Mouse (Mus musculus): Measurements from ENCODE around the gene Dusp8. TPM values are rescaled to one million over a fixed set of nuclear protein-coding genes. Genes with fewer than 3 reads are reported as not detected.

Gene Dusp8
- polyA plus RNA-seq, 2 experiments: 3.5 to 4.1 TPM

DNA sequence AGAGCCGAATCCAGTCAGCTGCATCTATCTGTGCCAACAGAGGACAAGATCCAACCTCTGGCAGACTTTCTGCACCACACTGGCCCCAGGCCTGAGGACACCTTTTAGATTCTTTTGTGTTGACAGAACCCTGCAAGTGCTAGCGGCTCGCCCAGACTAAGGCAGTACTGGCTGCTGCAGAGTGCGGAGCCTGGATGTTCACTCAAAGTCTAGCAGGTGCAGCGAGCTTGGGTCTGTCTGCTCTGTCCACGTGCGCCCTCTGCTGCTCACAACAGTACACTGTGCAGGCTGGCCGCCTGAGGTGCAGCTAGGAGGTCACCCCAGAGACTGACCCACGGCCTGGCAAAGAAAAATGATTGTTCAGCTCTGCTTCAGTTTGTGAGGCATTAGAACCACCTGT lies 2.1 kb upstream of the Dusp8 start:
- ATAC-seq (ENCODE audit: low FRiP score, low read depth) (peak; percentile 31; the same call in 1 of the 2 replicates), DNase-seq (ENCODE audit: low spot score) (peak; percentile 72)

DNA sequence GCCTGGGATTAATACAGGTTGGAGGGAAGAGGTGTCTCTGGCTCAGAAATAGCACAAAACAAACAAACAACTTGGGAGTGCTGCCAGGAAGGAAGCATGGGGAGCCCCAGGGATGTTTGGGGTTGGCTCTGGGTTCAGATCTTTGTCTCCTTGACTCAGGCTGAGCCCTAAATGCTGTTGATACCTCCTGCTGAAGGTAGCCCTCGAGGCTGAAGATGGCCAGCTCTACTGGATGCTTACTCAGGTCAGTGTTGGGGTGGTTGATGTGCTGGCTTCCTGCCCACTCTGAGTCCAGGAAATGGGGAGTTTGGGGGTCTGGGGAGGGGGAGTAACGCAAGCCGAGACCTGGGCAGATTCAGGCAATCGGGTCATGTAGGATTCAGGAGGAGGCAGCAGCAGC lies 1.1 kb upstream of the Dusp8 start:
- Histone ChIP-seq H3K27ac (replicated peaks; ENCODE audit: low read depth, low read length) (no peak overlapping the region), H3K4me1 (ENCODE audit: control insufficient read depth, insufficient read depth, low read length) (0 out of 2 replicates have a peak, but pooled peaks cover 12% of the 10 kb centered on the region), H3K36me3 (ENCODE audit: control insufficient read depth, insufficient read depth, low read length) (no peaks in the 10 kb centered on the region), H3K9me3 (ENCODE audit: control insufficient read depth, low read length) (no peaks in the 10 kb centered on the region), H3K27me3 (ENCODE audit: control insufficient read depth, insufficient read depth, low read length) (peaks cover 46% of the 10 kb centered on the region), H3K9ac (ENCODE audit: low read depth, low read length, severe bottlenecking) (no peak overlapping the region), H3K4me2 (replicated peaks; ENCODE audit: low read depth, low read length, severe bottlenecking) (no peak overlapping the region), H3K4me3 (replicated peaks; ENCODE audit: low read length) (no peak overlapping the region)
- 75% methylated on average over 4 of the region's 4 CpGs for WGBS
- DNase-seq (ENCODE audit: low spot score) (no peak), ATAC-seq (ENCODE audit: low FRiP score, low read depth) (no peak)
- no peak for TF ChIP-seq POLR2A (IDR thresholded peaks at IDR 0.05; ENCODE audit: borderline replicate concordance, extremely low read depth, insufficient read depth, insufficient read length)

More for the DNA sequence above, 2.1 kb upstream of the Dusp8 start:
- Histone ChIP-seq H3K27ac (replicated peaks; ENCODE audit: low read depth, low read length) (no peak overlapping the region), H3K27me3 (ENCODE audit: control insufficient read depth, insufficient read depth, low read length) (peaks cover 46% of the 10 kb centered on the region), H3K36me3 (ENCODE audit: control insufficient read depth, insufficient read depth, low read length) (no peaks in the 10 kb centered on the region), H3K4me2 (replicated peaks; ENCODE audit: low read depth, low read length, severe bottlenecking) (no peak overlapping the region), H3K9me3 (ENCODE audit: control insufficient read depth, low read length) (no peaks in the 10 kb centered on the region), H3K4me3 (replicated peaks; ENCODE audit: low read length) (no peak overlapping the region), H3K9ac (ENCODE audit: low read depth, low read length, severe bottlenecking) (no peak overlapping the region), H3K4me1 (ENCODE audit: control insufficient read depth, insufficient read depth, low read length) (0 out of 2 replicates have a peak, but pooled peaks cover 12% of the 10 kb centered on the region)
- TF ChIP-seq POLR2A (IDR thresholded peaks at IDR 0.05; ENCODE audit: borderline replicate concordance, extremely low read depth, insufficient read depth, insufficient read length): no peak
- WGBS: 12% methylated on average over 9 of the region's 9 CpGs

DNA sequence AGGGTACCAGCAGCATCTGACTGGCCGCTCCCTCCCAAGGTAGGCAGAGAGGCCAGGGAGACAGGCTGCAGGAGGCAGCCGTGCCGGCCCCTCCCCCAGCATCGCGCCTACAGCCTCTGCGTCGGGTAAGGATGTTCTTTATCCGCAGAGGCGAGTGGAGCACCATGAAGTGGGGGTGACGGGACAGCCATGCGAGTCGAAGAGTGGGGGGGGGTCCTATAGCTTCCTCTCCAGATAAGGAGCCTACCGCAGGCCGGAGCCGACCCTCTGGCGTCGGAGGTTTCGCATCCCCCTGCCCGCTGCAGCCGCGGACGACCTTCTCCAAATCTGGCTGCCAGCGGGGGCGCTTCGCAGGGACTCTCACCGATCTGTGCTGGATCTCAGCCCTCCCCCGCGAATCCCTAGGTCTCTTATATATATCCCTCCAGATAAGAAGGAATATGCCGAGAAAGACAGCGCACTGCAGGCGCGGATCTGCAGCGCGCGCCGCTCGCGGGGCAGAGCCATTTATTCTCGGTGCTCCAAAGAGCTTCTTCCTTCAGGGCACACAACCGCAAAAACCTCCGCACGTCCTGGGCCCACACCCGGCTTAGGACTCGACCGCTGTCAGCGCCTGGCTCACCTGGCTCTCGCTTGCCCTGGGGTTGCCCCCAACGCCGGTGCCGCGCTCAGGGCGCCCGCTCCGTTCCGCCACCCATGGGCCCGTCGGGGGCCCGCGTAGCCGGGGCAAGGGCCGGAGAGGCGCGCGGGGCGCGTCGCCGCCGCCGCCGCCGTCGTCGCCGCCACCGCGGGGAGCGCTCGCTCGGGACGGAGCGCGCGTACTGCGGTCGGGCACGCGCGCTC lies 1.1 kb downstream of the Dusp8 start:
- Histone ChIP-seq H3K9ac (ENCODE audit: low read depth, low read length, severe bottlenecking) (peak overlapping the region; percentile 68), H3K4me1 (ENCODE audit: control insufficient read depth, insufficient read depth, low read length) (0 out of 2 replicates have a peak, but pooled peaks cover 12% of the 10 kb centered on the region), H3K9me3 (ENCODE audit: control insufficient read depth, low read length) (no peaks in the 10 kb centered on the region), H3K36me3 (ENCODE audit: control insufficient read depth, insufficient read depth, low read length) (no peaks in the 10 kb centered on the region), H3K4me2 (replicated peaks; ENCODE audit: low read depth, low read length, severe bottlenecking) (peak overlapping the region; percentile 91), H3K27ac (replicated peaks; ENCODE audit: low read depth, low read length) (no peak overlapping the region), H3K4me3 (replicated peaks; ENCODE audit: low read length) (peak overlapping the region; percentile 66), H3K27me3 (ENCODE audit: control insufficient read depth, insufficient read depth, low read length) (peaks cover 46% of the 10 kb centered on the region)
- WGBS: 3% methylated on average over 70 of the region's 89 CpGs
- no peak for TF ChIP-seq POLR2A (IDR thresholded peaks at IDR 0.05; ENCODE audit: borderline replicate concordance, extremely low read depth, insufficient read depth, insufficient read length)
- peak; percentile 62 for ATAC-seq (ENCODE audit: low FRiP score, low read depth)
- no peak for DNase-seq (ENCODE audit: low spot score)

DNA sequence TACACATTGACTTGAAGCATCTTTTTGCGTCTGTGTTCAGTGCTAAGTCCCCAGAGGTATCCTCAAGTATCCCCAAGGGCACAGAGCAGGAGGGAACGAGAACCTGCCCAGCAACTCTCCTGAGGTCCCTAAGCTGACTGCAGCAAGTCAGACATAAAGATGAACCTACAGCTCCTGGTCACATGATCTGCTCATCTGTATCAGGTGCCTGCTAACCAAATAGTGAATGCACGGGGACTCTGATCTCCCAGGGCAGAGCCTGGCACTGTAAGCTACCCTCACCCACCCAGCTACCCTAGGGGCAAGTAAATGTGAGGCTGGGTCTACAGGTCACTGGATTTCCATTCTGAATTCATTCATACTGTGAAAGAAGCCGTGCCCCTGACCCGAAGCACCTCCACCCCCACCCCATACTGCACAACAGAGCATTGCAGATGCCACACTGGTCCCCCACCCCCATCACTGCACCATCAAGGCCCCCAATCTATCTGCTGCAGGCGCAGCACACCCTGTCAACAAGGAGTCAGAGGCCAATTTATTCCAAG lies 1.9 kb downstream of the Dusp8 start:
- Histone ChIP-seq H3K4me2 (replicated peaks; ENCODE audit: low read depth, low read length, severe bottlenecking) (peak overlapping the region; percentile 91), H3K4me3 (replicated peaks; ENCODE audit: low read length) (peak overlapping the region; percentile 66), H3K4me1 (ENCODE audit: control insufficient read depth, insufficient read depth, low read length) (peaks cover 17% of the 10 kb centered on the region; the same call in 1 of the 2 replicates), H3K36me3 (ENCODE audit: control insufficient read depth, insufficient read depth, low read length) (no peaks in the 10 kb centered on the region), H3K27me3 (ENCODE audit: control insufficient read depth, insufficient read depth, low read length) (peaks cover 46% of the 10 kb centered on the region), H3K9me3 (ENCODE audit: control insufficient read depth, low read length) (no peaks in the 10 kb centered on the region), H3K9ac (ENCODE audit: low read depth, low read length, severe bottlenecking) (no peak overlapping the region), H3K27ac (replicated peaks; ENCODE audit: low read depth, low read length) (no peak overlapping the region)
- ATAC-seq (ENCODE audit: low FRiP score, low read depth): no peak
- DNase-seq (ENCODE audit: low spot score): no peak
- 32% methylated on average over 6 of the region's 6 CpGs for WGBS
- no peak for TF ChIP-seq POLR2A (IDR thresholded peaks at IDR 0.05; ENCODE audit: borderline replicate concordance, extremely low read depth, insufficient read depth, insufficient read length)

DNA sequence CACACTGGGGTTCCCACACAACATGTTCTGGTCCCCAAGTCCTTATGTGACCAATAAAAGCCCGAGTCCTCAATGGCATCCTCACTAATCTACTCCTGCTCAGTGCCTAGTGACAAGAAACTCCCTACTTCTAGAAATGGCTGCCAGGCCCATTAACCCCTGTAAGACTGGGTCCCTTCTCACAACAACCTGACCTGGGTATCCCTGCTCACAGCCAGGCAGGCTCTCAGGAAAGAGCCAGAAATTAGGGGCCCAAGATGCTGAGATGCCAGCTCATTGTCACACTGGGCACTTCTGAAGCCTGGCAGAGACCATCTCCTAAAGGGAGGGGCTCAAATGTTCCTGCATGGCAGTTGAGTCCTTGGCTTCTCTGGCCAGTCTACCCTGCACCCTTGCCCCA lies 2.7 kb downstream of the Dusp8 start:
- no peak for ATAC-seq (ENCODE audit: low FRiP score, low read depth)
- no peak overlapping the region for H3K4me3 ChIP-seq (replicated peaks; ENCODE audit: low read length)
- H3K27me3 ChIP-seq (ENCODE audit: control insufficient read depth, insufficient read depth, low read length): peaks cover 46% of the 10 kb centered on the region
- H3K36me3 ChIP-seq (ENCODE audit: control insufficient read depth, insufficient read depth, low read length): no peaks in the 10 kb centered on the region
- TF ChIP-seq POLR2A (IDR thresholded peaks at IDR 0.05; ENCODE audit: borderline replicate concordance, extremely low read depth, insufficient read depth, insufficient read length): no peak
- H3K4me2 ChIP-seq (replicated peaks; ENCODE audit: low read depth, low read length, severe bottlenecking): 0 out of 2 replicates have a peak overlapping the region, but pooled peaks have one; percentile 3
- H3K9ac ChIP-seq (ENCODE audit: low read depth, low read length, severe bottlenecking): no peak overlapping the region
- no peak for DNase-seq (ENCODE audit: low spot score)
- H3K27ac ChIP-seq (replicated peaks; ENCODE audit: low read depth, low read length): no peak overlapping the region
- 50% methylated on average over 1 of the region's 1 CpGs for WGBS
- H3K4me1 ChIP-seq (ENCODE audit: control insufficient read depth, insufficient read depth, low read length): peaks cover 17% of the 10 kb centered on the region; the same call in 1 of the 2 replicates
- H3K9me3 ChIP-seq (ENCODE audit: control insufficient read depth, low read length): no peaks in the 10 kb centered on the region

Data from limb, embryonic 14.5 days (tissue).